Mouse (Mus musculus) brain, embryonic 14.5 days (tissue): ENCODE measurements around the gene Pcp4l1. TPM values are rescaled to one million over a fixed set of nuclear protein-coding genes. Genes with fewer than 3 reads are reported as not detected.
A peak's percentile ranks its signal among the peaks of the same experiment; 100 is the strongest.

Source experiments
- DNase-seq: peaks from one replicate; pipeline ENCODE4 v3.0.0-alpha.2; 2011; ENCODE audit warnings: low read depth
- CTCF ChIP-seq: fragments of 200-500 bp; IDR thresholded peaks from 2 replicates; pipeline ENCODE4 v1.5.1; 2012; ENCODE audit warnings: inconsistent platforms, mild to moderate bottlenecking, moderate library complexity, borderline replicate concordance; ENCODE audit not compliant: insufficient read depth, insufficient read length; ENCODE audit errors: extremely low read depth
- POLR2A ChIP-seq: fragments of 200-500 bp; IDR thresholded peaks from 2 replicates; pipeline ENCODE4 v1.6.1; 2012; ENCODE audit warnings: mild to moderate bottlenecking, inconsistent platforms, borderline replicate concordance; ENCODE audit not compliant: poor library complexity, insufficient read depth, insufficient read length, severe bottlenecking; ENCODE audit errors: extremely low read depth
- polyA plus RNA-seq: library from polyadenylated mRNA; depleted of rRNA; stranded (reverse); fragments of >200 nt; gene quantifications from 2 replicates; pipeline ENCODE4 v1.2.3, GENCODE M21; 2012

The Pcp4l1 gene
- polyA plus RNA-seq, 1 experiment: 22.6 TPM

DNA sequence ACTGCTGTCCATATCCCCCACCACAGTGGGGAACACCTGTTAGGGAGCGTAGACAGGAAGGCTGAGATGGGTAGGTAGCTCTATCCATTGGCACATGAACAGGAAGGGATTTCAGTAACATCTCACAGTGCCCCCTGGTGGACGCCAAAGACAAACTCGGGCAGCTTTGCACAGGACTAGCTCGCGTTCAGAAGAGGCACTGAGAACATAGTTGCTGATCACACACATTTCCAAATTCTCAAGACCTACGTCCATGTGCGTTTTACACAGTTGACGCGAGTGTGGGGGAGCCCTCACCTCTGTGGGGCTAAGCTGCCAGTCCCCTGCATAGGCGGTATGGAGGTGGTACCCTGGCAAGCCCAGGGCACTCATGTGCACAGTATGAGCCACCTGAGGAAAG lies 24.8 kb upstream of the Pcp4l1 start:
- TF ChIP-seq POLR2A (no peak), CTCF (peak; percentile 90)
- peak; percentile 92 for DNase-seq

- no peak for DNase-seq
- no peak for TF ChIP-seq CTCF
- no peak for TF ChIP-seq POLR2A
Observed at GRCm38 (mm10) chr1:171216241-171216955, 20.3 kb upstream of the Pcp4l1 start.

- TF ChIP-seq CTCF: no peak
- no peak for TF ChIP-seq POLR2A
Observed at GRCm38 (mm10) chr1:171213801-171214496, 17.9 kb upstream of the Pcp4l1 start, which contains the start of gene Nr1i3. Gene Nr1i3, plus strand, starts transcription at chr1:171213970.

DNA sequence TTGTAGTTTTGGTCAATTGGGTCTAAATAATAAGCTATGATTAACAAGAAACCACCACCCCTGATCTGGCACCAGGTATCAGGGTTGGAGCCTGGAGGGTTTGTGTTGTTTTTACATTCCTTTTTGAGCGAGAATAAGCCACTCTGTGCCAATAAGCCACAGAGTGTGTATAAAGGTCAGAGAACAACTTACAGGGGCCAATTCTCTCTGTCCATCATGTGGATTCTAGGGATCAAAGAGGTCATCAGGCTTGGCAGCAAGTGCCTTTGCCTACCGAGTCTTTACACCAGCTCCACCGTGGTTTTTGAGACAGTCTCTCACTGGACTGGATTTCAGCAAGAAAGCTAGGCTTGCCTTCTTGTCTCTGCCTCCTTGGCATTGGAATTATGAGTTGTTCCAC lies 16.8 kb upstream of the Pcp4l1 start:
- no peak for DNase-seq
- TF ChIP-seq POLR2A: no peak
- TF ChIP-seq CTCF: no peak

More at GRCm38 (mm10) chr1:171213801-171214496, 17.9 kb upstream of the Pcp4l1 start, which contains the start of gene Nr1i3:
- DNase-seq: no peak

DNA sequence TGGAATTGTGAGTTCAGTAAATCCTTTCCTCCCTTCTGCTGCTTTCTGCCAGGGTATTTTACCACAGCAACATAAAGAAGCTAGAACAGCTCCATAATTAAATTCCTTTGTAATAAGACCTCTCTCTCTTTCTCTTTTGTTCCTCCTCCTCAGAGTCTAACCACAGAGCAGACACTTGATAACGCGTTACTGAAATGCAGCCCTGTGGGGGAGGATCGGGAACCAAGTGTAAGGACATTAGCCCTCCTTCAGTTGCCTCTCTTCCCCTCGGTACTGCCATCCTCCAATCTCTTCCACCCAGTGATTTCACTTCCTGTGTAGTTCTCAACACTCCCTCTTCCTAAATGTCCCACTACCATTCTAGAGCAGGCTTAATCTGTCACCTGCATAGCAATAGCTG lies 13.3 kb upstream of the Pcp4l1 start:
- no peak for DNase-seq
- TF ChIP-seq POLR2A (no peak), CTCF (no peak)

- DNase-seq: no peak
Observed at GRCm38 (mm10) chr1:171205704-171206493, 9.8 kb upstream of the Pcp4l1 start.

DNA sequence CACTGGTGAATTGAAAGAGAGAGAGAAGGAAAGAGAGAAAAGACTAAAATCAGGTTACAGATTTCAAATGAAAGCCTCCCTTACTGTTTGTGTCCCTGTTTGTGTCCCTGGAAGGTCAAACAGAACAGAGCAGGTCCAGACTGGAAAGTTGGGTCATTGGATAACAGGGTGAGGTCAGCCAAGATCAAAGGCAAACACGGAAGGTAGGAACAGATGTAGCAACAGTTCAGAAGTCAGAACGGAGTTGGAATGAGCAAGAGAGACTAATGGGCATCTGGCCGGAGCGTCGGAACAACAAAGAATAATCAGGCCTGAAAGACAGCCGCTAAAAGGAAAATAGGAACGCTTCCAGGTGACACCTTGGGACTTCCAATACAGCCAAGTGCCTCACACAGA lies 8.2 kb upstream of the Pcp4l1 start:
- DNase-seq: no peak
- TF ChIP-seq CTCF: no peak
- TF ChIP-seq POLR2A: no peak

More at GRCm38 (mm10) chr1:171205704-171206493, 9.8 kb upstream of the Pcp4l1 start:
- no peak for TF ChIP-seq POLR2A
- no peak for TF ChIP-seq CTCF

DNA sequence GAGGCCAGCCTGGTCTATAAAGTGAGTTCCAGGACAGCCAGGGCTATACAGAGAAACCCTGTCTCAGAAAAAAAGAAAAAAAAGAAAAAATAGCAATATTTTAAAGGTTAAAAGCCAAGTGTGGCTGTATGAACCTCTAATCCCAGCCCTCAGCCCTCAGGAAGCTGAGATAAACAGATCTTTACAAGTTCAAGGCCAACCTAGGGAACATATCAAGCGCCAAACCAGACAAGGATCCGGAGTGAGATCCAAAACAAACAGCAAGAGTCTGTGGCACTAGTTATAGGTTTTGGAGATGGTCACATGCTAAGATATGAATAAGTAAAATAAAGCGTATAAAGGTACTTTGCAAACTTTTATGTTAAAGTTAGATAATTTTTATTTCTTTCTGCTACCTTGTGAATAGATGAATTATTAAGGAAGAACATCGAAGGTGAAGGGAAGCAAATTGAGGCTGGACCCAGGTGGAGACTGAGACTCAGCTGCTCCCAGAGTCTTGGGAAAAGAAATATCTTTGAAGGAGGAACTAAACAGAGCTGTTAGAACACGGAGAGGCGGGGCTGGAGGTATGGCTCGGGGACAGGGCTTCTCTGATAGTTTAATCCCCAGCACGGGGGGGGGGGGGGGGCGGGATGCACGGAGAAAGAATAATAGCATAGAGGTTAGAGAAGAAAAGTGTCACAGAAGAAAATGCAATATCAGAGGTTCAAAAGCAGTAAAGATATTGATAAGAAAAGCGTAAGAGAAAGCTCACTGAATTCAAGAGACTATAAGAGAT lies 7.6 kb upstream of the Pcp4l1 start:
- no peak for DNase-seq

DNA sequence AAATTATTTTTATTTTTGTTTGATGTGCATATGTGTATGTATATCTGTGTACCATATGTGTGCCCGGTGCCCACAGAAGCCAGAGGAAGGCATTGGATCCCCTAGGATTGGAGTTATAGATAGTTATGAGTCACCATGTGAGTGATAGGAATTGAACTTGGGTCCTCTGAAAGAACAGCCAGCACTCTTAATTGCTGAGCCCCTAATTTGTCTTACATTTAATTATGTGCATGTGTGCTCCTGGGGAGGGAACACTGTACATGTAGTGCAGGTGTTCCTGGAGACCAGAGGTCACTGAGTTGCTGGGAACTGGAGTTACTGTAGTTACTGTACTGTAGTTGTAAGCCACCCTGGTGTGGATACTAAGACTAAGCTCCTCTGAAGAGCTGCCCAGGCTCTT lies 4.7 kb upstream of the Pcp4l1 start:
- TF ChIP-seq POLR2A (no peak), CTCF (no peak)

More for the DNA sequence above, 7.6 kb upstream of the Pcp4l1 start:
- TF ChIP-seq CTCF (no peak), POLR2A (no peak)

GRCm38 (mm10) chr1:171199532-171199931 lies 3.5 kb upstream of the Pcp4l1 start:
- TF ChIP-seq POLR2A (no peak), CTCF (no peak)
- no peak for DNase-seq

More for the DNA sequence above, 4.7 kb upstream of the Pcp4l1 start:
- DNase-seq: no peak
